Mouse (Mus musculus) bone marrow, adult 2 months (tissue): ENCODE measurements at regions not wholly inside any gene's neighbourhood (a gene's known extent, or its start where the extent isn't known, plus 50 kb on each side); places are given as distances from the start of the nearest gene placed in this dataset.

Experiments used
- H3K27ac ChIP-seq: fragments of 200-500 bp; 2 replicates; pipeline ENCODE4 v1.5.1; 2012; ENCODE audit warnings: low read depth, mild to moderate bottlenecking, control low read depth, inconsistent platforms, low read length; ENCODE audit not compliant: control insufficient read depth, poor library complexity, insufficient read depth
- H3K4me1 ChIP-seq: fragments of 200-500 bp; 2 replicates; pipeline ENCODE4 v1.6.1; 2011; ENCODE audit warnings: low read length; ENCODE audit not compliant: control insufficient read depth, insufficient read depth
- H3K4me3 ChIP-seq: fragments of 200-500 bp; replicated peaks from 2 replicates; pipeline ENCODE3; 2011; ENCODE audit warnings: mild to moderate bottlenecking, low read depth, low read length, control low read depth; ENCODE audit not compliant: control insufficient read depth
- CTCF ChIP-seq: fragments of 200-500 bp; IDR thresholded peaks from 2 replicates; pipeline ENCODE4 v1.5.1; 2011; ENCODE audit warnings: low read length, control low read depth; ENCODE audit not compliant: control insufficient read depth, insufficient read depth
- POLR2A ChIP-seq: fragments of 200-500 bp; IDR thresholded peaks from 2 replicates; pipeline ENCODE4 v1.6.1; 2011; ENCODE audit warnings: low read depth, mild to moderate bottlenecking, control low read depth, low read length, borderline replicate concordance; ENCODE audit not compliant: control insufficient read depth
- WGBS: fragments of 180-500 bp; shearing (Covaris S2); methylation state at CpG from one replicate; pipeline ENCODE4 v1.1.7; 2018; 5-methylcytosine and 5-hydroxymethylcytosine counted together

DNA sequence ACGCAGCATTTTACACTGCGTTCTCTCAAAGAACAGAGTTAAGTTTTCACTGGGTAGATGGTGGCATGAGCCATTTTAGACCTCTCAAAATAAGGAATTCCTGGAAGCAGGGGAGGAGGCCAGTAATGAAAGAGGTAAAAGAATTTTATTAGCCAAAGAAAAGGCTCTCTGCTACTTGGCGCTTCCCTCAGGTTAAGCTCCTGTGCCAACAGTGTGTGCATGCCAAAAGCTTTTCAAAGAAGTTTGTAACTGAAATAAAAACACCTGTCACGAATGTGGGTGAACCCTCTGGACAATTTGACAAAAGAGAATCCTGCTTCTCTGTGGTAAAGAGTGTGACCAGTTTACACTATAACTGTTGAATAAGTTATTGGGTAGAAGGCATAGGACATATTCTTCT lies 195.6 kb downstream of the Col12a1 start:
- TF ChIP-seq POLR2A (no peak), CTCF (no peak)
- Histone ChIP-seq H3K4me3 (no peak overlapping the region), H3K4me1 (no peaks in the 10 kb centered on the region), H3K27ac (no peak overlapping the region)
- 83% methylated on average over 4 of the region's 4 CpGs for WGBS

DNA sequence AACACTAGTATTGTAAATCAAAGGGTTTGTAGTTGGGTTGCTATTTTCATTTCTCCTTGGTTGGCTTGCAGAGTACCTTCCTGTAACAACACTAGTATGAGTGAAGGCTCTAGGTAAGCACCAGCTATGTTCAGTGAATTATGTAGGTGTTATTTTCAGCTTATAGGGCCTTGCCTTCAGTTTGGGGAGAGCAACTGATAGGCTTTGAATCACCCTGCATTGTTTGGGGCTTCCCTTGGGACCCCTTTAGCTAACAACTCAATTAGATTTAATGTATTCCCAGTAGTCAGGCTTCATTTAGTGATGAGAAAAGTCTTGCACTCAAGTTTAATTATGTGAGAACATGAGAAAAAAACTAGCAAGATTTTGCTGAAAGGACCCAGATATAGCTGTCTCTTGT lies 193.6 kb downstream of the Col12a1 start:
- no peak for TF ChIP-seq CTCF
- TF ChIP-seq POLR2A: no peak
- H3K4me1 ChIP-seq: no peaks in the 10 kb centered on the region
- H3K27ac ChIP-seq: no peak overlapping the region
- H3K4me3 ChIP-seq: no peak overlapping the region

DNA sequence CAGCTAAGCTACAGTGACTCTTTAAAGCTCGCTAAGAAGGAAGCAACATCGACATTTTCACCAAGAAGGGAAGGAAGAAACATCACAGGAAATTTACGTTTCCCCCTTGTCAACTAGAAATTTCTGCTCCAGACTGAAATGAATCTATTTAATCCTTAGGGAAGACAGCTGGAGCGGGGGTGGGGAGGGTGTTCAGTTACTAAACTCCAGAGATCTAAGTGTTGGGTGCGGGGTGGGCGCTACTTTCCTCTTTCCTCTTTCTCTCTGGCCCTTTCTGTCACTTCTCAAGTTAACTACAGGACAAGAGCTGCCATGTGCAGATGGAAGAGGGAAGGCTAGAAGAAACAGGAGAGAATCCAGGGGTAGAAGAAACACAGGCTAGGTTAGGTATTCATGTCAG lies 192.2 kb downstream of the Col12a1 start:
- WGBS: 51% methylated on average over 6 of the region's 6 CpGs
- Histone ChIP-seq H3K27ac (no peak overlapping the region), H3K4me1 (no peaks in the 10 kb centered on the region), H3K4me3 (no peak overlapping the region)
- TF ChIP-seq CTCF: no peak
- no peak for TF ChIP-seq POLR2A

DNA sequence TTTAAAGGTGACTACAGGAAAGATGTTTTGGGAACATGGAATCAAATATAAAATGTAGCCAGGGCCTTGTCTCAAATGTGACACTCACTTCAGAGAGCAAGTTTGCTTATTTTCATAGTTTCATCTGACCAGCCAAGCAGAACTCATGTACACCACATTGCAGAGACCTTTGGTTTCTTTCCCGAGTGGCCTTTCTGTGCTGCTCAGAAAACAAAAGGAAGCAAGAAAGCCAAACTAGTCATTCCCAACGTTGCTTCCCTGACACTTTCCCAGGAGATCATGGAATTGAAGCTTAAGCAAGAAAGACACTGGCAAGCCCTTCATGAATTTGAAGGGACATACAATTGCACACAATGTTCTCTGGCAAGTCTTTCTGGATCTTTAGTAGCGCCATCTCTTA lies 191.3 kb downstream of the Col12a1 start:
- Histone ChIP-seq H3K4me1 (no peaks in the 10 kb centered on the region), H3K27ac (no peak overlapping the region), H3K4me3 (no peak overlapping the region)
- WGBS: 61% methylated on average over 3 of the region's 3 CpGs
- no peak for TF ChIP-seq POLR2A
- TF ChIP-seq CTCF: no peak
